Mouse (Mus musculus) kidney, postnatal 25 days (tissue): Measurements from ENCODE around the gene Map3k5.

Experiments used
- DNase-seq, 2 experiments: peaks; one replicate each; pipeline ENCODE4 v3.0.0; 2021; ENCODE audit warnings: mixed read lengths in 2 of 2

Map3k5 gene

GRCm38 (mm10) chr10:19935821-19936367, 1.6 kb downstream of the Map3k5 start:
- no peak for DNase-seq

GRCm38 (mm10) chr10:19936961-19937708, 2.9 kb downstream of the Map3k5 start:
- DNase-seq: peak; percentile 36 to 65

- peak; percentile 15 to 64 for DNase-seq
These were observed 4.5 kb downstream of the Map3k5 start for GRCm38 (mm10) chr10:19938738-19939137.

- peak; percentile 56 to 85 for DNase-seq
These were observed 5.0 kb downstream of the Map3k5 start for GRCm38 (mm10) chr10:19939282-19939705.

- no peak for DNase-seq
These were observed 5.9 kb downstream of the Map3k5 start for GRCm38 (mm10) chr10:19940127-19940526.

GRCm38 (mm10) chr10:19940626-19941025, 6.4 kb downstream of the Map3k5 start:
- DNase-seq: no peak

GRCm38 (mm10) chr10:19941063-19941462, 6.8 kb downstream of the Map3k5 start:
- DNase-seq: peak; percentile 52 to 81

- DNase-seq: no peak
These were observed 7.6 kb downstream of the Map3k5 start for GRCm38 (mm10) chr10:19941914-19942313.

GRCm38 (mm10) chr10:19942621-19943020, 8.3 kb downstream of the Map3k5 start:
- DNase-seq: no peak

- no peak for DNase-seq
These were observed 11.4 kb downstream of the Map3k5 start for GRCm38 (mm10) chr10:19945651-19946050.

GRCm38 (mm10) chr10:19946644-19947043, 12.4 kb downstream of the Map3k5 start:
- no peak for DNase-seq

GRCm38 (mm10) chr10:19947441-19947840, 13.2 kb downstream of the Map3k5 start:
- DNase-seq: no peak

- DNase-seq: no peak
These were observed 13.6 kb downstream of the Map3k5 start for GRCm38 (mm10) chr10:19947901-19948300.

- DNase-seq: no peak
These were observed 14.1 kb downstream of the Map3k5 start for GRCm38 (mm10) chr10:19948381-19948780.

GRCm38 (mm10) chr10:19949106-19949505, 14.8 kb downstream of the Map3k5 start:
- DNase-seq: no peak

- DNase-seq: peak; percentile 62 to 86
These were observed 18.9 kb downstream of the Map3k5 start for GRCm38 (mm10) chr10:19953032-19953761.

- DNase-seq: peak in 1 of 2 experiments; percentile 28
These were observed 20.3 kb downstream of the Map3k5 start for GRCm38 (mm10) chr10:19954572-19954971.

- DNase-seq: no peak
These were observed 21.5 kb downstream of the Map3k5 start for GRCm38 (mm10) chr10:19955817-19956216.

GRCm38 (mm10) chr10:19956745-19957144, 22.5 kb downstream of the Map3k5 start:
- peak; percentile 36 to 58 for DNase-seq

GRCm38 (mm10) chr10:19960831-19961380, 26.6 kb downstream of the Map3k5 start:
- peak in 1 of 2 experiments; percentile 13 for DNase-seq

GRCm38 (mm10) chr10:19962746-19963145, 28.5 kb downstream of the Map3k5 start:
- peak in 1 of 2 experiments; percentile 5 for DNase-seq

GRCm38 (mm10) chr10:19963206-19963605, 28.9 kb downstream of the Map3k5 start:
- DNase-seq: peak in 1 of 2 experiments; percentile 34

GRCm38 (mm10) chr10:19964105-19964504, 29.8 kb downstream of the Map3k5 start:
- peak in 1 of 2 experiments; percentile 0 for DNase-seq
